Mouse (Mus musculus): ENCODE data around the gene Nav2. TPM values are rescaled to one million over a fixed set of nuclear protein-coding genes. Genes with fewer than 3 reads are reported as not detected.

Gene Nav2
- polyA plus RNA-seq, 1 experiment, result 4.4 TPM

- DNase-seq (ENCODE audit: low read depth, low spot score), result no peak
- 87% methylated on average over 9 of the region's 9 CpGs for WGBS
Observed at GRCm38 (mm10) chr7:49326967-49327742, 418.6 kb downstream of the Nav2 start.

DNA sequence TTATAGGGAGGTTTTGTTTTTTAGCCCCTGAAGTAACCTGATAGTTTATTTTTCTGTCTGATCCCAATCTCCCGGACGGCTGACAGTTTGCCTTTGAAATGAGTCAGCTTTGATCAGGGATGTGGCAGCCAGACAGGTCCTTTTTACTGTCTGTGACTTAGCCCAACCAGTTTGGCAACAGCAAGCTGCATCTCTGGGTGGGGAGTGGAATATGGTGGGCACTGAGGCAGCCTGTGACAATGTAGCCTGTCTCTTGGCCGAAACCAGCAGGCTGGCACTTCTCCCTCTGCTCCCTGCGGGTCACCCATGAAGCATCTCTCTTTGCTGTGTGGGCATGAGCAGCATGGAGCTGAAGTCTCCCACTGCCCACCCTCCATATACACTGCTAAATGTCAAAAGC is 421.7 kb downstream of the Nav2 start:
- 62% methylated on average over 4 of the region's 4 CpGs for WGBS
- no peak for DNase-seq (ENCODE audit: low read depth, low spot score)

GRCm38 (mm10) chr7:49331939-49332338 is 423.4 kb downstream of the Nav2 start:
- 32% methylated on average over 4 of the region's 4 CpGs for WGBS
- DNase-seq (ENCODE audit: low read depth, low spot score), result no peak

GRCm38 (mm10) chr7:49332644-49333043 is 424.1 kb downstream of the Nav2 start:
- no peak for DNase-seq (ENCODE audit: low read depth, low spot score)

GRCm38 (mm10) chr7:49334163-49334562 is 425.6 kb downstream of the Nav2 start:
- no peak for DNase-seq (ENCODE audit: low read depth, low spot score)
- WGBS, result 90% methylated on average over 5 of the region's 5 CpGs

More at GRCm38 (mm10) chr7:49332644-49333043, 424.1 kb downstream of the Nav2 start:
- WGBS, result 24% methylated on average over 7 of the region's 7 CpGs

- 59% methylated on average over 3 of the region's 3 CpGs for WGBS
- DNase-seq (ENCODE audit: low read depth, low spot score), result no peak
Observed at GRCm38 (mm10) chr7:49335056-49335455, 426.5 kb downstream of the Nav2 start.

GRCm38 (mm10) chr7:49336725-49337124 is 428.2 kb downstream of the Nav2 start:
- DNase-seq (ENCODE audit: low read depth, low spot score), result no peak
- WGBS, result 93% methylated on average over 8 of the region's 8 CpGs

- no peak for DNase-seq (ENCODE audit: low read depth, low spot score)
- WGBS, result 23% methylated on average over 2 of the region's 2 CpGs
Observed at GRCm38 (mm10) chr7:49337710-49338109, 429.2 kb downstream of the Nav2 start.

- WGBS, result 81% methylated on average over 3 of the region's 3 CpGs
Observed at GRCm38 (mm10) chr7:49339953-49340352, 431.4 kb downstream of the Nav2 start.

DNA sequence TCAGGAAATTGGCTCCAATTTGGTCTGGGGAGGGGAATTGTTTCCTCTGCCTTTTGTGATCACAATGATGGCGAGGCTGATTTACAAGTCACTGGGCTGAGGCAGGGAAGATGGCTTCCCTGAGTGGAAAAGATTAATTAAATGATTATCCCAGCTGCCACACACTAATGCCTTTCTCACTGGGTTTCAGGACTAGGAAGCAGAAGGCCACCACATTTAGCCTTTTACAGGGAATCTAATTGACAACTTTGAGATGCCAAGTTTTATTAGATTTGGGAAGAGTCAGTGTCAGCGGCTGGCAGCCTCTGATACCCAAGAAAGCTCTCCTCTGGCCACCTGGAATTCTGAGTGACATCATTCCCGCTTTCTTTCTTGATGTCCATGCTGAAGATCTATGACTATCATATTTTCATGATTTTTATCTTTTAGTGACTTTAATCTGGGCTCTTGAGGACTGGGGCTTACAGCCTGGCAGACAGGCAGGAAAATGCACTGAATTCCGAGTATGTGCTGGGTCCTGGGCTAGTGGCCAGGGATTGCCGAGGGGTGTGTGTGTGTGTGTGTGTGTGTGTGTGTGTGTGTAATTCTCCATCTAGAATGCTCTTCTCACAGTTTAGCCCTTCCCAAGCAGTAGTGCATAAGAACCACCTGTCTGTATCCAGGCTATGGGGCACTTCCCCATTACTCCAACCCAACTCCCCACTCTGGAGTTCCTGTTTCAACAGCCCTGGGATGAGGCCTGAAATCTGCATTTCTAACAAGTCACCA is 432.8 kb downstream of the Nav2 start:
- DNase-seq (ENCODE audit: low read depth, low spot score), result no peak
- WGBS, result 64% methylated on average over 5 of the region's 5 CpGs

More at GRCm38 (mm10) chr7:49339953-49340352, 431.4 kb downstream of the Nav2 start:
- DNase-seq (ENCODE audit: low read depth, low spot score), result no peak

DNA sequence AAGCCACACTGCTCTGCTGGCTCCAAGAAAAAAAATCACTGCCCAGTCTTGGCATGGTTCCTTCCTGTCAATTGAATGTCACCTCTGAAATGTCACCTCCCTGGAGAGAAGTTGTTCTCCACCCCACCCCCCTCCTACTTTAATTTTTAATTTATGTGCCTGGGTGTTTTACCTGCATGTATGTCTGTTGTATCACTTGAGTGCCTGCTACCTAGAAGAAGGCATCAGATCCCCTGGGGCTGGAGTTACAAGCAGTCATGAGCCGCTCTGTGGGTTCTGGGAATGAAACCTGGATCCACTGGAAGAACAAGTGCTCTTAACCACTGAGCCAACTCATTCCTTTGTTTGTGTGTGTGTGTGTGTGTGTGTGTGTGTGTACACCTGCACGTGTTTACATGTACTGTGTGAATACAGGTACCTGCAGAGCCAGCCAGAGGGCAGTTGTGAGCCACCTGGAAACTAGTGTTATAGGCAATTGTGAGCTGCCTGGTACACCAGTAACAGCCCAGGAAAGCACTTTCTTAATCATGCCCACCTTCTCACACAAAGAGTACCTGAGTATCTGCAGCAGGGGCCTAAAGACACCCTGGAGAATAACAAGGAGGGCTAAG is 433.5 kb downstream of the Nav2 start:
- no peak for DNase-seq (ENCODE audit: low read depth, low spot score)
- 84% methylated on average over 2 of the region's 2 CpGs for WGBS

DNA sequence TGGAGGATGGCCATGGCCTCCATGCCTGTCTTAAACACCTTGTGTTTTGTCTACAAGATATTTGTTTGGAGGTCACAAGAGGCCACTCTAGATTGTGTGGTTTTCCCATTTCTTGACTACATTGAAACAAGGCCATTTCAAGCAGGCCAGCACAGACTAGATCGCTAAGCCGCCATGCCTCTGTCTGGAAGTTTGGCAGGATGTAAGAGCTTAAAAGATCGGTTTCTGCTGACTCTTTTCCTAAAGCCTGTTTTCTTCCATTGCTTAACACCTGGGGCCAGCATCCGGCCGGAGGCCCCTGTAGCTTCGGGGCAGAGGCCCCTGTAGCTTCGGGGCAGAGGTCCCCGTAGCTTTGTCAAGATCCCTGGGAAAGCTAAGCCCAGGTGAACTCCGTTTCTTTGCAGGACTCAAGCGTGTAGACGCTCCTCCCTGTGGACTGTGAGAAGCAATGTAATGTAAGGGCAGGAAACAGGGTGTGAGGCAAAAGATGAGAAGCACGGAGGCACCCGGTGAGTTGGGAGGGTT is 434.1 kb downstream of the Nav2 start:
- no peak for DNase-seq (ENCODE audit: low read depth, low spot score)
- WGBS, result 61% methylated on average over 13 of the region's 13 CpGs

DNA sequence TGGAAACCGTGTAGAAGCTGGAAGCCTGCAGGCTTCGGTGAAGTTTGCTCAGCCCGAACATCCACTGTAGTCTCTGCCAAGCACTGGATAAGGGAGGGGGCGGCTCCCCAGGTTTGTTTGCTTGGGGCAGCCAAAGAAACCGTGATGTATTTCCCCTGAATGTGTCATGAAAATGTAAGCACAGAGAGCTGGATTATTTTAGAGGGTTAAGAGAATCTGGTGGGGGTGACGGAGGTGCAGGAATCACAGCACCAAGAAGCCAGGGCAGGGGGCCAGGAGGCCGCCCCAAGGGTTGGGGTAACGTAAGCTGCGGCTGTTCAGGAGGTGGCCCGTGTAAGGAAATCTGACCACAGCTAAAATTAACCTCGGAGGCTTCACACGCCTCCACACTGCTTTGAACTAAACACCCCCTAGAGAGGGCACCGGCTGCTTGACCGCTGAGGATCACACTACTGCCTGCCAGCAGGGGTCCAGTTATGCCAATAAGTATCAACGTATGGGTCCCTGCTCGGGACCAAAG is 434.6 kb downstream of the Nav2 start:
- WGBS, result 46% methylated on average over 16 of the region's 16 CpGs
- DNase-seq (ENCODE audit: low read depth, low spot score), result no peak

DNA sequence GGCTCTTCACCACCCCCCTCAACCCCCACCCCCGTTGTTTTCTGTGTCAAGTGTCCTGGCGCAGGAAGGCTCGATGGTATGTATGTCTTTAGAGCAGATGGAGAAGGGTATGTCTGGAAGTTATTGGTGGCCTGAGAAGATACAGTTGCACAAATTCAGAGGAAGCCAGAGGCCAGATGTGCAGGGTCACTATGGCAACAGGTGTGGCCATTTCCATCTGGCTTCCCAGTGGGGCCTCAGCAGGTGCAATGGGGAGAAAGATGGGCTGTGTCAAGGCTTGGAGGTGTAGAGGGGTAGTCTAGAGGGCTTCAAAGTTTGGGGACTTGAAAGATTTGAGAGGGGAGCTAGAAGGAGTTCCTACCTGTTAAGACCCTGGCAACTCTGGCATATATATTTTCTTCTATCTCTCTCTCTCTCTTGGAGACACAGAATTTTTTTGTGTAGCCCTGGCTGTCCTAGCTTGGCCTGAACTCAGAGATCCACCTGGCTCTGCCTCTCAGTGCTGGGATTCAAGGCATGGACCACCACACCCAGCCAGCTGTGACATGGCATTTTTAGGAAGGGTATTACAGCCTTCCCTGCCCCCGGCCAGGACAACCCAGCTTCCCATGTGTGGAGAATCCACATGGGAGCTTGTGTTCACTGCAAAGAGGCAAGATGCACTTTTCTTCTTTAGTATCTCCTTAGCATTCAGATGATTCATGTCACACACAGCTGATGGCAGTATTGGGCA is 435.4 kb downstream of the Nav2 start:
- WGBS, result 69% methylated on average over 4 of the region's 4 CpGs
- DNase-seq (ENCODE audit: low read depth, low spot score), result no peak

DNA sequence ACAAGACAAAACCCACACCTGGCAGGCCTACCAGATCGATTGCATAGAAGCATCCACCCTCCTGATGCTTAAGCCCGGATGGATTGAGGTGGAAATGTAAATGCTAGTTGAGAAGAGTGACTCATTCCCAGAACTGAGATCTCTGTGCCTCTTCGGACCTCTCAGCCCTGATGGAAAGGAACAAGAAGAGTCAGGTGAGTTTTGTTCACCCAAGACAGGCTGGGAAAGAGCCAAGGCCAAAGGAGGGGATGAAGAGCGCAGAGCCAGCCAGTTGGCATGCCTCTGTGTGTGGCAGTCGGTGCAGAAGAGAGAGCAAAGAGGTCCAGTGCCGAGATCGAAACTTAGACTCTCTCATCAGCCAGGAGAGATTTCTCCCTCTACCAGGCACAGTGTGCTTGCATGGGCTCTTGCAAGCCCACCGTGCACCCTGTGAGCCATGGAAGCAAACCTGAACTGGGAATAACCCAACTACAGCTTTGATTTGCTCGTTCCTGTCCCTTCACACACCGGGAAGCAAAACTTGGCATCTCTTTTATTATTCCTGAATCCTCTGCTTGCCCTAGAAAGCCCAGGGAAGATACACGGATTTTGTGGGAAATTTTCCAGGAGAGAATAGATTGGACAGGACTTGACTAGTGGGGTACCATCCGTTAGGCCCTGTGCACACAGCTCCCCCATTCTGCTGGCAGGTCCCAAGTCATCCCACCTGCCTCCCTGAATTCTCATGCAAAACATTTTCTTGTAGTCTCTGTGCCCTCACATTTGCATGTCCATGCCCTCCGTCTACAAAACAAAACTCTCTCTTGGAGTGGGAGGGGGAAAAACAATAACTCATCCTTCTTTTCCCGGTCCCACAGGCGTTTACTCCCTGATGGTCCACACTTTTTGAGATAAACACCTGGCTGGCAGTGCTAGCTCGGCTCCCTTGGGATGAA is 439.1 kb downstream of the Nav2 start:
- DNase-seq (ENCODE audit: low read depth, low spot score), result no peak
- WGBS, result 73% methylated on average over 16 of the region's 16 CpGs

DNA sequence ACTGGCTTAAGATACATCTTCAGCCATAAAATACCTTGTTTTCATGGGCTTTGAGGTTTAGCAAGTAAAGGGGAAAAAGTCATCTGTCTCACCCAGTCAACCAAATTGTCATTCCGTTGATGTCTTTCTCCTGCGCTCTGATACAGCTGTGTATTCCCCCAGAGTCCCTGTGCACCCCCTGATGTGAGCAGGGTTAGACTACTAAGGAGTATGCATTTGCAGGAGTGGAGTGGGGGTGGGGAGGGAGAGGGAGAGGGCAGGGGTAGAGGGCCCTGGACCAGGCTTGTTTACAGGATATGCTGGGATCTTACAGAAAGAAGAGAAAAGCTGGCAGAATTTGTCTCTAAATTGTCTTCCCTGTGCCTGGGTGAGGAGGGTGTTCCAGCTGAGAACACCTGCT is 440.1 kb downstream of the Nav2 start:
- 88% methylated on average over 2 of the region's 2 CpGs for WGBS
- DNase-seq (ENCODE audit: low read depth, low spot score), result no peak

GRCm38 (mm10) chr7:49350321-49351007 is 441.9 kb downstream of the Nav2 start:
- DNase-seq (ENCODE audit: low read depth, low spot score), result no peak
- 63% methylated on average over 8 of the region's 8 CpGs for WGBS

Measured in large intestine, adult 2 months (tissue).